Comparison of ENCODE assay signal across 9 mouse cellular contexts in genomic region chr9:72660911-72661310, GRCm38 (mm10). TPM values are rescaled to one million over a fixed set of nuclear protein-coding genes. Genes with fewer than 3 reads are reported as not detected.
DNase-seq lines count a peak whose midpoint lies in the region; ATAC-seq lines count a peak whose summit lies in the region.
"Had no signal": no experiment of that assay in that cellular context is flagged by ENCODE, and none has a peak within 500 bp of the region (broad histone marks: within the 10 kb centered on the region; RNA-seq: fewer than 3 reads in every experiment).

No protein-coding gene starts in this region.

- no peak overlapping the region for H3K9ac ChIP-seq in forebrain, embryonic 15.5 days (replicated peaks)
- peak overlapping the region; percentile 31; the same call in 1 of the 2 replicates for H3K9ac ChIP-seq in liver, embryonic 13.5 days

- intact Hi-C loops in heart, postnatal 25 days (cut with DNase I): no loop called here
- intact Hi-C loops in left cerebral cortex, postnatal 25 days (cut with DNase I): loop anchor here (5.0 kb wide), 1 partner anchor 129 kb away; the partner anchor contains the start of gene Rfx7

- no peaks in the 10 kb centered on the region for H3K9me3 ChIP-seq in forebrain, embryonic 15.5 days
- no peaks in the 10 kb centered on the region for H3K9me3 ChIP-seq in liver, embryonic 13.5 days (replicated peaks)

- no peak for ATAC-seq in forebrain, embryonic 15.5 days (replicated peaks)
- ATAC-seq in liver, embryonic 13.5 days (ENCODE audit: low read depth): no peak

- no peak overlapping the region for H3K4me2 ChIP-seq in forebrain, embryonic 15.5 days (replicated peaks)
- H3K4me2 ChIP-seq in liver, embryonic 13.5 days: no peak overlapping the region

- H3K36me3 ChIP-seq in forebrain, embryonic 15.5 days: peaks cover 6% of the 10 kb centered on the region; the same call in 1 of the 2 replicates
- peaks cover 22% of the 10 kb centered on the region for H3K36me3 ChIP-seq in liver, embryonic 13.5 days

- no peaks in the 10 kb centered on the region for H3K27me3 ChIP-seq in forebrain, embryonic 15.5 days
- H3K27me3 ChIP-seq in liver, embryonic 13.5 days: no peaks in the 10 kb centered on the region

- no peak overlapping the region for H3K4me3 ChIP-seq in forebrain, embryonic 15.5 days
- no peak overlapping the region for H3K4me3 ChIP-seq in liver, embryonic 13.5 days (replicated peaks)

- WGBS in forebrain, embryonic 15.5 days: 19% methylated on average over 1 of the region's 1 CpGs
- 42% methylated on average over 1 of the region's 1 CpGs for whole genome bisulfite sequencing in liver, embryonic 13.5 days (ENCODE audit: insufficient replicate concordance)

- peaks cover 31% of the 10 kb centered on the region for H3K4me1 ChIP-seq in forebrain, embryonic 15.5 days
- H3K4me1 ChIP-seq in liver, embryonic 13.5 days (replicated peaks): peaks cover 65% of the 10 kb centered on the region

- DNase-seq in heart, adult 11 months: peak; percentile 58
- DNase-seq in heart, postnatal 25 days (ENCODE audit: low spot score): no peak
- peak; percentile 24 for DNase-seq in 3T3-L1 (ENCODE audit: low read depth, low spot score)
- DNase-seq in liver, embryonic 13.5 days: no peak
- no peak for DNase-seq in left cerebral cortex, postnatal 25 days (ENCODE audit: low spot score in 2 of 2)
- no peak for DNase-seq in cerebellum, adult 8-10 months
- no peak for DNase-seq in frontal cortex, adult 2 months (ENCODE audit: extremely low spot score in 1 of 2, low spot score in 1 of 2)
- DNase-seq: adrenal gland, postnatal 10 days had no signal

- H3K27ac ChIP-seq in forebrain, embryonic 15.5 days (replicated peaks): peak overlapping the region; percentile 99; the same call in 1 of the 2 replicates
- H3K27ac ChIP-seq in liver, embryonic 13.5 days: peak overlapping the region; percentile 68; the same call in 1 of the 2 replicates

RNA-seq across cellular contexts. Expression of gene Nedd4, which starts 1.2 kb away (rescaled TPM):
- 100 to 1,000 TPM; 337 to 377 TPM for total RNA-seq in heart, postnatal 25 days (2021)
- polyA plus RNA-seq in forebrain, embryonic 15.5 days (2015; fragmentation: Nextera tagmentation; extraction: Ambion mirVana): 433 and 447 TPM in 2 replicates
- 114 and 134 TPM in 2 replicates for polyA plus RNA-seq in liver, embryonic 13.5 days (2015; fragmentation: Nextera tagmentation; extraction: Ambion mirVana)
- 100 to 1,000 TPM; 275 to 288 TPM for total RNA-seq in left cerebral cortex, postnatal 25 days (2021)
- polyA plus RNA-seq in frontal cortex, adult 2 months (2012; rRNA removed): 231 and 248 TPM in 2 replicates

Comparison
In these comparisons a context has a peak if more than half of its experiments do, and no peak if none do; other contexts are left out.
1. DNase-seq: peak in heart, adult 11 months (single experiment) and 3T3-L1 (single experiment); none in heart, postnatal 25 days (single experiment), liver, embryonic 13.5 days (single experiment), left cerebral cortex, postnatal 25 days (0 of 2), cerebellum, adult 8-10 months (single experiment) and frontal cortex, adult 2 months (0 of 2).